Mouse (Mus musculus) myocyte (in vitro differentiated cells): ENCODE measurements around the gene Slc22a16.

Source experiments
- CEBPB ChIP-seq: IDR thresholded peaks from 2 replicates; pipeline ENCODE4 v1.6.1; 2011; ENCODE audit warnings: mild to moderate bottlenecking, moderate library complexity; ENCODE audit not compliant: poor library complexity, insufficient read depth, severe bottlenecking
- E2F4 ChIP-seq: IDR thresholded peaks from one replicate; pipeline ENCODE4 v1.6.1; 2011; ENCODE audit warnings: mild to moderate bottlenecking, control low read depth, moderate library complexity; ENCODE audit not compliant: insufficient read depth
- MYOD1 ChIP-seq, 3 experiments: IDR thresholded peaks; one replicate each; pipeline ENCODE4 v1.6.1; 2011; ENCODE audit warnings: control low read depth in 2 of 3, low read depth in 2 of 3, mild to moderate bottlenecking in 2 of 3, moderate library complexity in 1 of 3; ENCODE audit not compliant: insufficient read length in 2 of 3, control insufficient read depth in 1 of 3
- MYOG ChIP-seq, 3 experiments: IDR thresholded peaks; one replicate each; pipeline ENCODE4 v1.6.1; 2011; ENCODE audit warnings: control low read depth in 2 of 3, low read depth in 2 of 3, mild to moderate bottlenecking in 2 of 3; ENCODE audit not compliant: insufficient read length in 2 of 3, control insufficient read depth in 1 of 3, insufficient read depth in 1 of 3
- POLR2A ChIP-seq: IDR thresholded peaks from one replicate; pipeline ENCODE4 v1.6.1; 2011; ENCODE audit warnings: low read depth, mild to moderate bottlenecking, control low read depth, moderate library complexity; ENCODE audit not compliant: insufficient read length
- POLR2AphosphoS2 ChIP-seq: IDR thresholded peaks from one replicate; pipeline ENCODE4 v1.6.1; 2011; ENCODE audit warnings: low read depth, control low read depth; ENCODE audit not compliant: insufficient read length
- TCF12 ChIP-seq: IDR thresholded peaks from one replicate; pipeline ENCODE4 v1.6.1; 2011; ENCODE audit warnings: mild to moderate bottlenecking, control low read depth; ENCODE audit not compliant: poor library complexity, insufficient read depth, severe bottlenecking
- USF1 ChIP-seq: IDR thresholded peaks from one replicate; pipeline ENCODE4 v1.6.1; 2011; ENCODE audit warnings: low read depth, mild to moderate bottlenecking, control low read depth, moderate library complexity

GRCm38 (mm10) chr10:40638823-40639819 lies 69.0 kb downstream of the Slc22a16 start:
- TF ChIP-seq POLR2AphosphoS2 = no peak
- TF ChIP-seq CEBPB = no peak
- no peak for TF ChIP-seq E2F4
- TF ChIP-seq POLR2A = no peak
- no peak for TF ChIP-seq MYOG (IDR thresholded peaks at IDR 0.05; ENCODE audit: control insufficient read depth in 1 of 3, insufficient read depth in 1 of 3, insufficient read length in 2 of 3, low read depth in 2 of 3)
- no peak for TF ChIP-seq TCF12
- no peak for TF ChIP-seq MYOD1 (IDR thresholded peaks at IDR 0.05; ENCODE audit: control insufficient read depth in 1 of 3, insufficient read length in 2 of 3, low read depth in 2 of 3)
- no peak for TF ChIP-seq USF1
